Mouse (Mus musculus) right cerebral cortex, postnatal 25 days (tissue): ENCODE data around the gene Fcgbp.
"Not testable (repeated sequence)": the region's sequence is repeated elsewhere in the genome, so short reads cannot be mapped to it uniquely, and the experiment has no call there.

Experiments used
- DNase-seq: peaks from one replicate; pipeline ENCODE4 v3.0.0; 2022

Fcgbp gene

GRCm38 (mm10) chr7:28151584-28152221 is 80.7 kb downstream of the Fcgbp start:
- DNase-seq = peak; percentile 22

GRCm38 (mm10) chr7:28153595-28153994 is 82.6 kb downstream of the Fcgbp start:
- DNase-seq = not testable (repeated sequence)

GRCm38 (mm10) chr7:28159292-28159691 is 88.3 kb downstream of the Fcgbp start:
- no peak for DNase-seq

- no peak for DNase-seq
Measured at GRCm38 (mm10) chr7:28159893-28160292, 88.9 kb downstream of the Fcgbp start.

- DNase-seq = no peak
Measured at GRCm38 (mm10) chr7:28161163-28161749, 90.2 kb downstream of the Fcgbp start.

GRCm38 (mm10) chr7:28165406-28165805 is 94.4 kb downstream of the Fcgbp start:
- DNase-seq = no peak

GRCm38 (mm10) chr7:28168320-28169115 is 97.5 kb downstream of the Fcgbp start:
- DNase-seq = peak; percentile 21

- DNase-seq = peak; percentile 94
Measured at GRCm38 (mm10) chr7:28169489-28170422, 98.7 kb downstream of the Fcgbp start, which contains the start of gene Fbl. Gene Fbl, plus strand, starts transcription at chr7:28169710.
